Mouse (Mus musculus) embryo, embryonic 10.5 days (tissue): ENCODE data around the gene Efcab11.
"Not testable (repeated sequence)": the region's sequence is repeated elsewhere in the genome, so short reads cannot be mapped to it uniquely, and the experiment has no call there.

Experiments used
- DNase-seq: peaks from one replicate; pipeline ENCODE4 v3.0.0-alpha.2; 2015; ENCODE audit warnings: low spot score

Efcab11 gene

GRCm38 (mm10) chr12:99806741-99807140, 77.5 kb downstream of the Efcab11 start:
- DNase-seq = not testable (repeated sequence)

DNA sequence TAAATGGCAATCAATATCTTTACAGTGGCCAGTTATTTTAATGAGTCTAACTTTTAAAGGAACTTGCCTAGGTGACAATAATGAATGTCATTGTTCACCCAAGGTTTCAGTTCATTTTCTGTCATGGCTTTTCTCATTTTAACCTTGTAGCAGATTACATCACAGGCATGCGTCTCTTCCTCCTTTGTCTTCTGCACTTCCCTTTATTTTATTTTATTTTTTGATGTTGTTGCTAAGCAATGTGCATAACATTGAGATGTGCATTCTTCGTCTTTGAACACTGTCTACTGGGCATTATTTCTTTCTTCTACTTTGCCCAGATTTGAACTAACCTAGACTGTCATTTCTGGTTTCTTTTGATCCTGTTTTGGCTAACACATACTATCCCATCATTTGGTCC, 88.3 kb downstream of the Efcab11 start:
- no peak for DNase-seq

- DNase-seq = no peak
Observed at GRCm38 (mm10) chr12:99794792-99795620, 89.2 kb downstream of the Efcab11 start.

- no peak for DNase-seq
Observed at GRCm38 (mm10) chr12:99794158-99794515, 90.1 kb downstream of the Efcab11 start.

DNA sequence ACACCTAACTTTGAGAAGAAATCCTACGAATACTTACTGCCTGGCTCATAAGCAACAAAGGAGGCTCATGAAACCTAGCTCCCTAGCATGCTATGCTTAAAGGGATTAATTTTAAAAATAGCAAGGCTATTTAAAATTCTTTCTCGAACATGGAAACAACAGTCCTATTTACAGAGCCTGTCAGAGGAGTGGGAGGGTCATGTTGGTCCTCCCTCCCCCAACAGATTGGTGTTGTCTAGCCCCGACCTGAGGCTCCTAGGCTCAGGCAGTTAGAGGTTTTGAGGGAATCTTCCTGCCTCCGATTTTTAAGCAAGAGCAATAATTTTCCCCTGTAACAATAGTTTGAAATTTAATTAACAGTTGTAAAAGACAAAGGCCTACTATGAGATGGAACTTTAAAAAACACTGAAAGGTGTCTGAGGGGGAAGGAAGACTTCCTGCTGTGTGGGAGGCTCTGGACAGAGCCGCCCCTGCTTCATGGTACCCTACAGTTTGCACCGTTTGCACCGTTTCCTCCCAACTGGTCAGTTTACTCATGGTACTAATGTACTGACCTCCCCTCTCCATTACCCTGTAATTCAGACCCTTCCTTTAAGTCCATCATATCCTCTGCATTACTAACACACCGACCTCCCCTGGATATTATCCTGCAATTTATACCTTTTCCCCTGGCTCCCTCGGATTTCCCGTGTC, 90.6 kb downstream of the Efcab11 start:
- no peak for DNase-seq

GRCm38 (mm10) chr12:99789283-99789960, 94.8 kb downstream of the Efcab11 start:
- no peak for DNase-seq

GRCm38 (mm10) chr12:99781774-99782173, 102.5 kb downstream of the Efcab11 start:
- no peak for DNase-seq

DNA sequence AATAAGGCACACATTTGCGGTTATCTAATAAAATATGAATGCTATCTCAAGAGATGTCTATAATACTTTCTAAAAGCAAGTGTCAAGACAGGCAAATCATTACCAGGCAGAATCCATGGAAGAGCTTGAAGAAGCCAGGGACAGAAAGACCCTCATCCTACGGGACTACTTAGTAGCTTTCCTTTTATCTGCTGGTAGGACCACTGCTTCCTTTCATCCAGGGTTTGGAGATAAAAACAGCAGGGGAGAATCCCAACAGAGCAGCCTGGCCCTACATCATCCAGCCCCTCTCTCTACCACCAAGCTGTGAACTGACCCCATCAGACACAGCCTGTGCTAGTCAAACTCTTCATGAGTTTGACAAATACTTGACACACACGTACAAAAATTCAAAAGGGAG, 103.8 kb downstream of the Efcab11 start:
- no peak for DNase-seq

GRCm38 (mm10) chr12:99779908-99780307, 104.3 kb downstream of the Efcab11 start:
- DNase-seq = no peak

DNA sequence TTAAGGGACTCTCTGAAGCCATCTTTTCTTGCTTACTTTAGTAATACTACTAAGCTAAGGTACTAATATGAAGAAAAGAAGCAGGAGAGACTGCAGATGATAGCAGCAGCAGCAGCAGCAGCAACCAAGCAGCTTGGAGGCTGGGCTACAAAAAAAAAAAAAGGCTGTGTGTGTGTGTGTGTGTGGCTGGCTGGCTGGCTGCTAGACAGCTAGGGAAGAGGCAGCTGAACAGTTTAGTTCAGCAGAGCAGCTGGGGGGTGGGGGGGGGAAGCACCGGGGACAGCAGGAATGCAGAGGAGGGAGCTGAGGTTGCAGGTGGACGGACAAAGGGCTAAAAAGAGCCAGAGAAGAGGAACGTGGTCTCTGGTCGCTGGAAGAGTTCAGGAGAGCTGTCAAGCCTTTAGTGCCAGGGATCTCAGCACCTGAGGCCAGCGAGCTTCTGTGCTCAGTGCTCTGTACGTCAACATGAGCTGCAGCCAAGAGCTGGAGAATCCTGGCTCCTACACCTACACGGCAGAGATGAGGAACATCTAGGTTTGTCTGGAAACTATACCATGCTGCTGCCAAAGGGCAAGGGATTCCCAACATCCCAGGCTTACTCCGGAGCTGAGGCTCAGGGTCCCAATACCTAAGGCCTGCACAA, 107.6 kb downstream of the Efcab11 start:
- no peak for DNase-seq

- no peak for DNase-seq
Observed at GRCm38 (mm10) chr12:99774864-99775263, 109.4 kb downstream of the Efcab11 start.

DNA sequence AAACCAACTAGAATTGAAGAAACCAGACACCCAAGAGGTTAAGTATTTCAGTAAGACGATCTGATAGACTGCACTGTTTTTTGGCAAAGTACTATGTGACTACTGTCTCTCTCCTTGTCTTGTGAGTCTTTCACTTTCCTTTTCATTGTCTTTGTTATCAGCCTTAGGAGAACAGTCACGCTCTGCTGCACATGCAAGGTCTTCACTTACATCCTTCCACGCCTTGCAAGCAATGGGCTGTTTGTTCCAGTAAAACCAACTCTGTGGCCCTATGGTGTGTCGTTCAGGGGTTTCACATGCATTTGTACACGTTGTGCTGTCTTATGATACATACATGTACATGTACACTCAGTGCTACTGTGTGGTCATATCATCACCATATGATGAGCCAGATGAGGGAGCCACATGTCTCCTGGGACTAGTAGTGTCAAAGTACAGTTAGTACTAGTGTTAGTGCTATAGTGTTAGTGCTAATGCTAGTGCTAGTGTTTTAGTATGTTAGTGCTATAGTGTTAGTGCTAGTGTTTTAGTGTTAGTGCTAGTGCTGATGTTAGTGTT, 110.5 kb downstream of the Efcab11 start:
- DNase-seq = no peak

DNA sequence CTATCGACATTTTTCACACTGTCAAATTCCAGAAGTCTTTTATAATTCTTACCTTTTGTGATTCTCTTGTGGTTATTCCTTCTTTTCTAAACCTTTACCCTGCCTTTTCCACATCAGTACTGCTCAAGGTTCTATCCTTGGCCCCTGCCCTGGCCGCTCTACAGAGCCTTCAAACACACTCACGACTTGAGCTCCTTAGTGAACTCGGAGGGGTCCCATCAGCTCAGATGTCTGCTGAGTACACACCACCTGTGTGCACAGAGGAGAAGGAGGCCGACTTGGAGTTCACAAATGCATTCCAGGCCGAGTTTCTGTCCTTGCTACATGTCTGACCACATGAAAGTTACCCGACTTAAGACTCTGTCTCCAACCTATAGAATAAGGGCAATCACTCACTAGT, 113.2 kb downstream of the Efcab11 start:
- DNase-seq = no peak

- DNase-seq = no peak
Observed at GRCm38 (mm10) chr12:99769626-99770025, 114.6 kb downstream of the Efcab11 start.

DNA sequence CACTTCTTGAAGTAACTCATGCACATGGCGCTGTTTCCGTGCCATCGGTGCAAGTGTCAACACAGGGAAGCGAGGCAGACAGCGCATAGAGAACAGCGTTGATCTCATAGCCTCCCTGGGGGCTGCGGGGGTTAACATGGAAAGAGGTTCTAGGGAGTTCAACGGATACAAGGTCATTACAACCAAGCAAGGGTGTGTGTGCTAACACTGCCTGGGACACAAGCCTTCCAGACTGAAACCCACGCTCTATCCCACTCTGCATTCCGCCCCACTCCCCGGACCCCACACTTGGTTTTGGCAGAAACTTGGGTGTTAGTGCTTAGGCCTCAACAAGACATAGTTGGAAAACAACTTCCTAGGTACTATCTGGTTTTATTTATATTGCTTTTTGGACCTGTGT, 116.5 kb downstream of the Efcab11 start:
- no peak for DNase-seq

GRCm38 (mm10) chr12:99765979-99766378, 118.3 kb downstream of the Efcab11 start:
- DNase-seq = no peak

DNA sequence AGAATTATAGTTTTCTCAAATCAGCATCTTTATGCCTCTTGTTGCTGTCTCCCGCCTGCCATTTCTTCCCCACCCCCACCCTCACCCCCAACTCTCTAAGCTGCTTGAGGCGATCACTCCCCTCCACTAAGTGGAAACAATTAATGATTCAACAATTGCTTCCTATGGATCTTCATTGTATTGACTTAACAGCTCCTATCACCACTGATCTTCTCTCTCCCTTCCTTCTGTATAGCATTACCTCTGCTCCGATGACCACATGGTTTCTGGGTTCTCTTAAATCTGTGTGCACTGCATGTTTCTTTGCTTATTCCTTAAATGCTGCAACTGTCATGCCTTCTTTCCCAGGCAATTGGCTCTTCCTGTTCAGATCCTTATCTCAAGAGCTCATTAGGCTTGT, 120.2 kb downstream of the Efcab11 start:
- DNase-seq = no peak

DNA sequence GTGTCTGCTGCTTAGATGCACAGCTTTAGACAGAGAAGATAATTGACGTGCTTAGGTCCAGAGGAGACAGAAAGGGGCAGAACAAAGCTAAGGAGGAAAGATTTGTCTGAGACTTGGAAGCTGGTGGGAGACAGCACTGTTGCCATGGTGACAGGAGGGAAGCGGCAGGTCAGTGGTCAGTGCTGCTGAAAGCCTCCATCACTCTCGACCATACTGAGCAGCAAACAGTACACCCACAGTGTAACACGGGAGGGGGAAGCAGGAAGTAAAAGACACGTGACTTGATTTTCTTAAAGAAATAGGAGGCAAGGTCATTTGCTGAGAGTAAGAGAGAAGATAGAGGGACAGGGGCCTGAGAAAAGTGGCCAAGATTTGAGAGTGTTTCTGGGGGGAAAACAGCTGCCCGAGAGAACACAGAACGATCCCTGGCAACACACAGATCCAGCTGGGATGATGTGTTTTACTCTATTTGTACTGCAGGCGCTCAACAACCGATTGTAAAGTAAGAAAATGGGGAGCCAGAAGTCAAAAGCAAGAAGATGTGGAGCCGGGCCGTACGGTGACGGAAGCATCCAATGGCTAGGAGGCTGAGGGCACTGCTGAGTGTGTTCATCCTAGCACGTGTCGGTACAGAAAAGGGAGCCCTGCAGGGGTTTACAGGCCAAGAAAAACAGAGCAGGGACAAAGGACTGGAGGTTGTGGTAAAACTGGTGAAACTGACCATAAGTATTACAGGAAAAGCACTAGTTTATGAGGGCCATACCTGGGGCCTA, 126.3 kb downstream of the Efcab11 start:
- peak; percentile 84 for DNase-seq

- no peak for DNase-seq
Observed at GRCm38 (mm10) chr12:99756914-99757687, 127.1 kb downstream of the Efcab11 start.

DNA sequence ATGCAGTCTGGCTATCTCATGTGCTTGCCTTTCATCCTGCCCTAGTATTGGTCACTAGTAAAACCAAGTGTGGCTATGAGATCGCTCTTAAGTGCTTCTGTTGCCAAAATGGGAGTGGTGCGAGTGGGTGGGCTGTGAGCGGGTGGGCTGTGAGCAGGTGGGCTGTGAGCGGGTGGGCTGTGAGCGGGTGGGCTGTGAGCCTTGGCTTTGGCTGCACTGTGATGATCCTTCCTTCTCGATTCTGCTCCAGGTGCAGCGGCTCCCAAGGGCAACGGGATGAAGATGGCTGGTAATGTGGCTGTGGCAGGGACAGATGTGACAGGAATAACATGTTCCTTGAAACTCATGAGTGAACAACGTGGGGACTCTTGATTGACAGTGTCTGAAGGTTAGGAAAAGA, 128.0 kb downstream of the Efcab11 start:
- DNase-seq = no peak

GRCm38 (mm10) chr12:99752986-99753385, 131.3 kb downstream of the Efcab11 start:
- no peak for DNase-seq
